Comparison of ENCODE assay signal across 21 mouse cellular contexts in genomic region chr4:145047964-145048363, GRCm38 (mm10).
"Had no signal": no experiment of that assay in that cellular context is flagged by ENCODE, and none has a peak within 500 bp of the region (broad histone marks: within the 10 kb centered on the region; RNA-seq: fewer than 3 reads in every experiment).

No protein-coding gene starts in this region.

- H3K9me3 ChIP-seq: heart, embryonic 13.5 days; heart, embryonic 15.5 days; hindbrain, embryonic 13.5 days; hindbrain, embryonic 15.5 days; kidney, embryonic 15.5 days; limb, embryonic 12.5 days; liver, embryonic 13.5 days; liver, embryonic 15.5 days had no signal

- H3K27ac ChIP-seq: heart, embryonic 13.5 days; heart, embryonic 15.5 days; hindbrain, embryonic 13.5 days; hindbrain, embryonic 15.5 days; hindbrain, postnatal 0 days; kidney, embryonic 15.5 days; limb, embryonic 12.5 days; liver, embryonic 13.5 days; liver, embryonic 15.5 days had no signal

- DNase-seq: gastrocnemius, postnatal 14 days; gastrocnemius, postnatal 36 days; heart, postnatal 14 days; kidney, adult 18-20 months; kidney, adult 9 months; kidney, postnatal 10 days; kidney, postnatal 25 days; layer of hippocampus, adult 9-11 months; layer of hippocampus, postnatal 36 days; left cerebral cortex, postnatal 4 days; liver; liver, embryonic 13.5 days; liver, postnatal 0 days had no signal

- H3K27me3 ChIP-seq: heart, embryonic 13.5 days; heart, embryonic 15.5 days; hindbrain, embryonic 13.5 days; hindbrain, embryonic 15.5 days; kidney, embryonic 15.5 days; limb, embryonic 12.5 days; liver, embryonic 13.5 days; liver, embryonic 15.5 days had no signal

- H3K4me1 ChIP-seq: hindbrain, embryonic 15.5 days had no signal

- H3K4me3 ChIP-seq: heart, embryonic 13.5 days; heart, embryonic 15.5 days; hindbrain, embryonic 13.5 days; hindbrain, embryonic 15.5 days; kidney, embryonic 15.5 days; limb, embryonic 12.5 days; liver, embryonic 13.5 days; liver, embryonic 15.5 days had no signal

- H3K9ac ChIP-seq: heart, embryonic 13.5 days; heart, embryonic 15.5 days; hindbrain, embryonic 13.5 days; hindbrain, embryonic 15.5 days; kidney, embryonic 15.5 days; limb, embryonic 12.5 days; liver, embryonic 13.5 days; liver, embryonic 15.5 days; liver, postnatal 0 days had no signal
